Mouse (Mus musculus) heart, postnatal 25 days (tissue): ENCODE data around the gene Mccc2. TPM values are rescaled to one million over a fixed set of nuclear protein-coding genes. Genes with fewer than 3 reads are reported as not detected.
A peak's percentile ranks its signal among the peaks of the same experiment; 100 is the strongest.
"Not testable (repeated sequence)": the region's sequence is repeated elsewhere in the genome, so short reads cannot be mapped to it uniquely, and the experiment has no call there.

ENCODE experiments used
- DNase-seq: peaks from one replicate; pipeline ENCODE4 v3.0.0; 2022; ENCODE audit warnings: low spot score
- intact Hi-C: fragments of 180-260 bp; cut with DNase I; formaldehyde crosslinking; loops from one replicate; pipeline ENCODE4 v1.15.1; 2025
- total RNA-seq, 2 experiments: library from RNA; stranded (reverse); gene quantifications; 2 replicates each; pipeline ENCODE4 v1.2.3; 2021

The Mccc2 gene
- 10 to 100 TPM; 84.3 to 89.5 TPM for total RNA-seq

GRCm38 (mm10) chr13:100014906-100015895 lies at the start of gene Mccc2:
Gene Mccc2, minus strand, starts transcription at chr13:100015639.
- intact Hi-C loops: loop anchor here (10.0 kb wide), 2 partner anchors 150 to 660 kb away; no protein-coding TSS in a partner anchor
- peak; percentile 78 for DNase-seq

GRCm38 (mm10) chr13:100063936-100064335 lies 48.5 kb upstream of the Mccc2 start:
- intact Hi-C loops: no loop called here
- no peak for DNase-seq

- intact Hi-C loops, DNase-seq: not testable (repeated sequence)
Measured at GRCm38 (mm10) chr13:100057738-100058137, 42.3 kb upstream of the Mccc2 start.

- intact Hi-C loops: no loop called here
- no peak for DNase-seq
Measured at GRCm38 (mm10) chr13:100026013-100026412, 10.6 kb upstream of the Mccc2 start.

- no peak for DNase-seq
- intact Hi-C loops: loop anchor here (10.0 kb wide), 2 partner anchors 152 to 662 kb away; no protein-coding TSS in a partner anchor
Measured at GRCm38 (mm10) chr13:100016891-100017290, 1.5 kb upstream of the Mccc2 start.

- DNase-seq: no peak
- intact Hi-C loops: loop anchor here (10.0 kb wide), 2 partner anchors 151 to 661 kb away; no protein-coding TSS in a partner anchor
Measured at GRCm38 (mm10) chr13:100015937-100016336, 498 bp upstream of the Mccc2 start.

- intact Hi-C loops: no loop called here
- DNase-seq: no peak
Measured at GRCm38 (mm10) chr13:100005911-100006496, 9.4 kb downstream of the Mccc2 start.

GRCm38 (mm10) chr13:100001790-100002196 lies 13.6 kb downstream of the Mccc2 start:
- intact Hi-C loops: no loop called here
- peak; percentile 72 for DNase-seq

- DNase-seq: no peak
- intact Hi-C loops: no loop called here
Measured at GRCm38 (mm10) chr13:99999078-99999477, 16.4 kb downstream of the Mccc2 start.

GRCm38 (mm10) chr13:99998099-99998498 lies 17.3 kb downstream of the Mccc2 start:
- DNase-seq: no peak
- intact Hi-C loops: no loop called here

- no peak for DNase-seq
- intact Hi-C loops: no loop called here
Measured at GRCm38 (mm10) chr13:99989592-99989991, 25.8 kb downstream of the Mccc2 start.

GRCm38 (mm10) chr13:99983320-99983719 lies 32.1 kb downstream of the Mccc2 start:
- intact Hi-C loops: no loop called here
- no peak for DNase-seq

- no peak for DNase-seq
- intact Hi-C loops: no loop called here
Measured at GRCm38 (mm10) chr13:99979406-99979805, 36.0 kb downstream of the Mccc2 start.

GRCm38 (mm10) chr13:99970089-99970488 lies 45.4 kb downstream of the Mccc2 start:
- DNase-seq: no peak
- intact Hi-C loops: no loop called here

GRCm38 (mm10) chr13:99967013-99967678 lies 48.3 kb downstream of the Mccc2 start:
- no peak for DNase-seq
- intact Hi-C loops: no loop called here

- intact Hi-C loops: no loop called here
- no peak for DNase-seq
Measured at GRCm38 (mm10) chr13:99963814-99964213, 51.6 kb downstream of the Mccc2 start.

- intact Hi-C loops: no loop called here
- no peak for DNase-seq
Measured at GRCm38 (mm10) chr13:99961661-99962060, 53.8 kb downstream of the Mccc2 start.

GRCm38 (mm10) chr13:99955591-99955944 lies 59.9 kb downstream of the Mccc2 start:
- DNase-seq: no peak
- intact Hi-C loops: loop anchor here (2.0 kb wide), 1 partner anchor 97 kb away; no protein-coding TSS in a partner anchor

- DNase-seq: no peak
- intact Hi-C loops: loop anchor here (2.0 to 5.0 kb wide), 2 partner anchors 96 to 603 kb away; no protein-coding TSS in a partner anchor
Measured at GRCm38 (mm10) chr13:99954902-99955590, 60.4 kb downstream of the Mccc2 start.

GRCm38 (mm10) chr13:99947417-99947816 lies 68.0 kb downstream of the Mccc2 start:
- DNase-seq: no peak
- intact Hi-C loops: no loop called here
